Comparison of ENCODE assay signal across 9 mouse cellular contexts in genomic region chr2:117444671-117445070, GRCm38 (mm10).
A peak's percentile ranks its signal among the peaks of the same experiment; 100 is the strongest.
DNase-seq lines count a peak whose midpoint lies in the region; ATAC-seq and TF ChIP-seq lines count a peak whose summit lies in the region.
"Had no signal": no experiment of that assay in that cellular context is flagged by ENCODE, and none has a peak within 500 bp of the region (broad histone marks: within the 10 kb centered on the region; RNA-seq: fewer than 3 reads in every experiment).

No protein-coding gene starts in this region.

- H3K4me1 ChIP-seq in heart, embryonic 11.5 days (ENCODE audit: control insufficient read depth, insufficient read depth, low read length): no peaks in the 10 kb centered on the region
- no peaks in the 10 kb centered on the region for H3K4me1 ChIP-seq in testis, adult 2 months (ENCODE audit: control insufficient read depth, insufficient read depth, low read length)
- H3K4me1 ChIP-seq in cortical plate, adult 2 months (ENCODE audit: control insufficient read depth, insufficient read depth, low read length): no peaks in the 10 kb centered on the region
- H3K4me1 ChIP-seq: limb, embryonic 13.5 days had no signal

- H3K9me3 ChIP-seq in heart, embryonic 11.5 days (replicated peaks; ENCODE audit: control insufficient read depth, low read length): no peaks in the 10 kb centered on the region
- H3K9me3 ChIP-seq: limb, embryonic 13.5 days had no signal

- H3K9ac ChIP-seq in heart, embryonic 11.5 days (ENCODE audit: low read depth, low read length): no peak overlapping the region
- H3K9ac ChIP-seq: limb, embryonic 13.5 days had no signal

- no peak overlapping the region for H3K4me2 ChIP-seq in heart, embryonic 11.5 days
- H3K4me2 ChIP-seq: limb, embryonic 13.5 days had no signal

- no peak for TF ChIP-seq POLR2A in testis, adult 2 months (IDR thresholded peaks at IDR 0.05; ENCODE audit: control insufficient read depth, low read depth, low read length)
- no peak for TF ChIP-seq POLR2A in cortical plate, adult 2 months (IDR thresholded peaks at IDR 0.05; ENCODE audit: extremely low read depth, insufficient read depth, low read length)

- peak; percentile 55; the same call in 1 of the 2 replicates for TF ChIP-seq CTCF in testis, adult 2 months (IDR thresholded peaks at IDR 0.05; ENCODE audit: control insufficient read depth, insufficient read depth, insufficient replicate concordance, low read depth, low read length)
- peak; percentile 43 for TF ChIP-seq CTCF in cortical plate, adult 2 months (IDR thresholded peaks at IDR 0.05; ENCODE audit: extremely low read depth, insufficient read depth, low read length)

- ATAC-seq in heart, embryonic 11.5 days (replicated peaks; ENCODE audit: insufficient number of reproducible peaks, low FRiP score, low TSS enrichment): no peak

- peaks cover 2% of the 10 kb centered on the region; the same call in 1 of the 2 replicates for H3K27me3 ChIP-seq in heart, embryonic 11.5 days (ENCODE audit: control insufficient read depth, insufficient read depth, low read length)
- H3K27me3 ChIP-seq in testis, adult 2 months (ENCODE audit: control insufficient read depth, insufficient read depth, low read length): no peaks in the 10 kb centered on the region

- peak; percentile 28 to 56 for DNase-seq in heart, postnatal 10 days
- no peak for DNase-seq in testis, postnatal 14 days (ENCODE audit: low spot score)
- peak; percentile 54 for DNase-seq in lung, postnatal 36 days
- DNase-seq in thymus, postnatal 4 days: peak; percentile 91
- no peak for DNase-seq in urinary bladder, postnatal 25 days (ENCODE audit: low spot score)

- WGBS in heart, embryonic 11.5 days (ENCODE audit: insufficient replicate concordance): 36% methylated on average over 5 of the region's 5 CpGs

- H3K27ac ChIP-seq in heart, embryonic 11.5 days (ENCODE audit: low read depth, low read length): no peak overlapping the region
- no peak overlapping the region for H3K27ac ChIP-seq in testis, adult 2 months (ENCODE audit: control insufficient read depth, insufficient read depth, low read depth, low read length)
- H3K27ac ChIP-seq in cortical plate, adult 2 months (ENCODE audit: insufficient read depth, low read length): no peak overlapping the region
- H3K27ac ChIP-seq: limb, embryonic 13.5 days had no signal

- H3K36me3 ChIP-seq in heart, embryonic 11.5 days (ENCODE audit: control insufficient read depth, insufficient read depth, low read length): no peaks in the 10 kb centered on the region
- H3K36me3 ChIP-seq in testis, adult 2 months (ENCODE audit: control insufficient read depth, insufficient read depth, low read length): no peaks in the 10 kb centered on the region
- H3K36me3 ChIP-seq: limb, embryonic 13.5 days had no signal

- H3K4me3 ChIP-seq in heart, embryonic 11.5 days (ENCODE audit: low read depth, low read length): no peak overlapping the region
- H3K4me3 ChIP-seq in testis, adult 2 months (ENCODE audit: control insufficient read depth, low read depth, low read length): no peak overlapping the region
- H3K4me3 ChIP-seq in cortical plate, adult 2 months (ENCODE audit: insufficient read depth, low read length): no peak overlapping the region
- H3K4me3 ChIP-seq: limb, embryonic 13.5 days had no signal

- intact Hi-C loops in heart, postnatal 10 days (cut with DNase I): no loop called here

Comparison
In these comparisons a context has a peak if more than half of its experiments do, and no peak if none do; other contexts are left out.
1. DNase-seq: peak in heart, postnatal 10 days (2 of 2), lung, postnatal 36 days (single experiment) and thymus, postnatal 4 days (single experiment); none in testis, postnatal 14 days (single experiment) and urinary bladder, postnatal 25 days (single experiment).